Mouse (Mus musculus) kidney, embryonic 14.5 days (tissue): ENCODE data around the gene Accsl. TPM values are rescaled to one million over a fixed set of nuclear protein-coding genes. Genes with fewer than 3 reads are reported as not detected.

Experiments
- ATAC-seq: fragments of 200-750 bp; cut with Nextera tagmentation; 2 replicates; pipeline ENCODE4 v1.8.0; 2017; ENCODE audit warnings: moderate number of reproducible peaks, mild to moderate bottlenecking, moderate TSS enrichment, moderate library complexity; ENCODE audit not compliant: low FRiP score, low TSS enrichment
- H3K27ac ChIP-seq: fragments of 300-500 bp; sonication (generic); 2 replicates; pipeline ENCODE4 v1.5.1; 2014; ENCODE audit warnings: low read depth, mild to moderate bottlenecking, low read length, moderate library complexity, mixed read lengths
- H3K27me3 ChIP-seq: fragments of 300-500 bp; sonication (generic); 2 replicates; pipeline ENCODE4 v1.6.1; 2014; ENCODE audit warnings: mild to moderate bottlenecking, low read length; ENCODE audit not compliant: control insufficient read depth, insufficient read depth
- H3K36me3 ChIP-seq: fragments of 300-500 bp; sonication (generic); 2 replicates; pipeline ENCODE4 v1.6.1; 2014; ENCODE audit warnings: low read length, mixed read lengths; ENCODE audit not compliant: control insufficient read depth, insufficient read depth
- H3K4me1 ChIP-seq: fragments of 300-500 bp; sonication (generic); 2 replicates; pipeline ENCODE4 v1.6.1; 2014; ENCODE audit warnings: low read length, mixed read lengths; ENCODE audit not compliant: control insufficient read depth, insufficient read depth
- H3K4me2 ChIP-seq: fragments of 300-500 bp; sonication (generic); replicated peaks from 2 replicates; pipeline ENCODE4 v1.6.1; 2014; ENCODE audit warnings: low read depth, mild to moderate bottlenecking, low read length
- H3K4me3 ChIP-seq: fragments of 300-500 bp; sonication (generic); 2 replicates; pipeline ENCODE4 v1.5.1; 2014; ENCODE audit warnings: mild to moderate bottlenecking, low read length
- H3K9ac ChIP-seq: fragments of 300-500 bp; sonication (generic); 2 replicates; pipeline ENCODE4 v1.6.1; 2014; ENCODE audit warnings: low read depth, mild to moderate bottlenecking, low read length, moderate library complexity
- H3K9me3 ChIP-seq: fragments of 300-500 bp; sonication (generic); 2 replicates; pipeline ENCODE4 v1.6.1; 2016; ENCODE audit warnings: low read length; ENCODE audit not compliant: control insufficient read depth
- WGBS: fragments of 180-500 bp; shearing (Covaris S2); extraction: QIAGEN DNeasy Blood & Tissue Kit; methylation state at CpG from one replicate; pipeline ENCODE4 v1.1.7; 2014; 5-methylcytosine and 5-hydroxymethylcytosine counted together
- polyA plus RNA-seq: library from polyadenylated mRNA; unstranded; fragments of >200 nt; fragmentation: Nextera tagmentation; extraction: Ambion mirVana; gene quantifications from 2 replicates; pipeline ENCODE4 v1.2.1, GENCODE M21; 2014

Accsl gene
- polyA plus RNA-seq, 1 experiment from 2014 or later = not detected

GRCm38 (mm10) chr2:93808071-93808470 is 60.9 kb downstream of the Accsl start:
- H3K4me3 ChIP-seq = no peak overlapping the region
- H3K4me1 ChIP-seq = no peaks in the 10 kb centered on the region
- H3K27ac ChIP-seq = no peak overlapping the region
- H3K36me3 ChIP-seq = peaks cover 52% of the 10 kb centered on the region
- WGBS = 89% methylated on average over 5 of the region's 5 CpGs
- H3K4me2 ChIP-seq = no peak overlapping the region
- no peaks in the 10 kb centered on the region for H3K9me3 ChIP-seq
- ATAC-seq = no peak
- H3K9ac ChIP-seq = no peak overlapping the region
- H3K27me3 ChIP-seq = no peaks in the 10 kb centered on the region

DNA sequence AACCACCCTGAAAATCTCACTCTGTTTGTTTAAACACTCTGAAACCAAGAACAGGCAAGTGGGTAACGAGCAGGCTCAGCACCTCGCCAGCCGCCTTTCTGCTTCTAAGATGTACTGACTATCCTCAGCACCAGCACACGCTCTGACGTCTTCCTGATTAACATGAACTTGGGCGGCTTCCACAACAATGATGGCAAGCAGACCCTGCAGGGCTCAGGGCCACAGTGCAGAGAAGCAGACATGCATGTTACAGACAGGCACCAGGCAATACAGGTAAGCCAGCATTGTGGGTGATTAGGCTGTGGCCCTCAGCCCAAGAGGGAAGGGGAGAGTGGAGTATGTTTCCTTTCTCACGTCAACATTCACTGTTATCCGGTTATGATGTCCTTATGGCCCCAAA is 61.5 kb downstream of the Accsl start:
- Histone ChIP-seq H3K9me3 (no peaks in the 10 kb centered on the region), H3K27ac (no peak overlapping the region), H3K27me3 (no peaks in the 10 kb centered on the region), H3K9ac (no peak overlapping the region), H3K4me3 (no peak overlapping the region), H3K4me1 (no peaks in the 10 kb centered on the region), H3K36me3 (peaks cover 48% of the 10 kb centered on the region), H3K4me2 (no peak overlapping the region)
- 87% methylated on average over 8 of the region's 8 CpGs for WGBS
- ATAC-seq = no peak

DNA sequence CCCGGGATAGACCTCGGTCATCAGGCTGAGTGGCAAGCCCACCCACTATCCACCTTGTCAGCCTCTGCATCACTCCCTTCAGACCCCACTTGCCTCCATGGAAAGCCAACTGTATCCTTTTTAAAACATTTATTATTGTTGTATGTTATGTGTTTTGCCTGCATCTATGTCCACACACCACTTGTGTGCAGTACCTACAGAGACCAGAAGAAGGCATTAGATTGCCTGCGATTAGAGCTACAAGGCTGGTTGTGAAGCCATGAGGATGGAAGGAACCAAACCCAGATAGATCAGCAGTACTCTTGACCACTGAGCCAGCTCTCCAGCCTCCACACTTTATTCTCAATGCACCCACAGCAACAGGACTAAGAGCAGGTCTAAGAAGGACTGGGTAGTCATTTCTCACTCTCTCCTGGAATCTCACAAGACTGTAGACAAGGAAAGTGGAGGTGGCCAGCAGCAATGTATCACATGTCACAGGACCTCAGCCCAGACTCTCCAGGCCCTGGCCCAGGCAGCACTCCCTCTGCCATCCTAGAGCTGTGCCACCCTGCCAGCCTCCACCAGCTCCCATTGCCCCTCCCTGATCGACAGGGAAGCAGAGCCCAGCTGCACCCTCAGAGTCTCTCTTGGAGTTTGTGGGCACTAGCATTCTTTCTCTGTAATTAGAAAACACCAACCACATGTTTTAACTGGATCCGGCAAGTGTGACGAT is 62.3 kb downstream of the Accsl start:
- WGBS = 92% methylated on average over 6 of the region's 6 CpGs
- ATAC-seq = no peak
- Histone ChIP-seq H3K27ac (no peak overlapping the region), H3K4me2 (no peak overlapping the region), H3K36me3 (peaks cover 44% of the 10 kb centered on the region), H3K4me1 (no peaks in the 10 kb centered on the region), H3K4me3 (no peak overlapping the region), H3K27me3 (no peaks in the 10 kb centered on the region), H3K9ac (no peak overlapping the region), H3K9me3 (no peaks in the 10 kb centered on the region)

GRCm38 (mm10) chr2:93805523-93805922 is 63.4 kb downstream of the Accsl start:
- H3K4me3 ChIP-seq = no peak overlapping the region
- H3K4me2 ChIP-seq = no peak overlapping the region
- H3K27ac ChIP-seq = no peak overlapping the region
- H3K27me3 ChIP-seq = no peaks in the 10 kb centered on the region
- no peaks in the 10 kb centered on the region for H3K4me1 ChIP-seq
- no peak for ATAC-seq
- H3K9me3 ChIP-seq = no peaks in the 10 kb centered on the region
- H3K9ac ChIP-seq = no peak overlapping the region
- 86% methylated on average over 4 of the region's 4 CpGs for WGBS
- H3K36me3 ChIP-seq = peaks cover 36% of the 10 kb centered on the region

Other genes with a start within 250 kb of the Accsl start
- gene Alx4, start 226.8 kb downstream of the Accsl start, polyA plus RNA-seq = 0.22 and 0.34 TPM in 2 replicates
- gene Ext2, start 46.6 kb downstream of the Accsl start, polyA plus RNA-seq = 67.9 and 111 TPM in 2 replicates
- gene Accs, start 19.2 kb downstream of the Accsl start, polyA plus RNA-seq = 7.3 and 10.8 TPM in 2 replicates
- 12.0 and 12.4 TPM in 2 replicates for gene Gm13889, start 88.0 kb upstream of the Accsl start, polyA plus RNA-seq
- not detected in 2 replicates for gene Gm27027, start 127.2 kb upstream of the Accsl start, polyA plus RNA-seq
- 48.3 and 64.5 TPM in 2 replicates for gene Alkbh3, start 141.7 kb upstream of the Accsl start, polyA plus RNA-seq